Mouse (Mus musculus): ENCODE results near the gene Vmn1r47.
"Not testable (repeated sequence)": the region's sequence is repeated elsewhere in the genome, so short reads cannot be mapped to it uniquely, and the experiment has no call there.

Vmn1r47 gene

GRCm38 (mm10) chr6:90015847-90016246 lies at the start of gene Vmn1r47:
Vmn1r47 (plus strand) TSS chr6:90016147.
- not testable (repeated sequence) for DNase-seq

GRCm38 (mm10) chr6:89966341-89966740 lies 49.6 kb upstream of the Vmn1r47 start:
- no peak for DNase-seq

DNA sequence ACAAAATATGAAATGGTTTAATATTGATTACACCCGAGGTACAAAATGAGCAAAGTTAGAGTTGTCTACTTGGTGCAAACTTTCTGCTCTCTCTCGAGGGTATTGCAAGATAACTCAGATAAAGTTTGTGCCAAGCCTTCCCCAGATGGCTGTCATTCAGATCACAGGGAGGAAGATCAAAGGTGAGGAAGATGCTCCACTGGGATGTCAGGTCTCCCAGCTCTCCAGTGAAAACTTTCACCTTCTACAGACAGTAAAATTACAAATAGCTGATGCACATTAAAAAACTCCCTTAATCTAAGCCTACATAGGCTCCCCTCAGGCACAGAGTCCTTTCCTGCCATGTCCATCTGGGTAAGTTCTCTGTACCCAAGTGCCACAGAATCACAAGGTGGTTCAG lies 46.9 kb upstream of the Vmn1r47 start, which contains the start of gene Vmn1r46:
TSS of gene Vmn1r46 (plus strand) at position 301 of the 400 bp plus-strand sequence.
- DNase-seq: peak; percentile 46

GRCm38 (mm10) chr6:89985989-89986388 lies 30.0 kb upstream of the Vmn1r47 start:
- DNase-seq: peak; percentile 53

GRCm38 (mm10) chr6:90036741-90037140 lies 20.8 kb downstream of the Vmn1r47 start, which contains the start of gene Vmn1r48:
Vmn1r48 (minus strand) TSS chr6:90036841.
- DNase-seq: not testable (repeated sequence)
